Mouse (Mus musculus) T-helper 2 cell (primary cell): ENCODE data around the gene Arhgef18.

ENCODE experiments used
- in situ Hi-C: fragments of 300-600 bp; cut with MboI, MseI; formaldehyde crosslinking; loops from one replicate; pipeline ENCODE4 v1.15.1; 2025; ENCODE audit warnings: high pct_unique_total_duplicates

Arhgef18 gene

GRCm38 (mm10) chr8:3392771-3393710, at the start of gene Arhgef18:
Arhgef18 (plus strand) TSS chr8:3393006.
- in situ Hi-C loops = no loop called here

DNA sequence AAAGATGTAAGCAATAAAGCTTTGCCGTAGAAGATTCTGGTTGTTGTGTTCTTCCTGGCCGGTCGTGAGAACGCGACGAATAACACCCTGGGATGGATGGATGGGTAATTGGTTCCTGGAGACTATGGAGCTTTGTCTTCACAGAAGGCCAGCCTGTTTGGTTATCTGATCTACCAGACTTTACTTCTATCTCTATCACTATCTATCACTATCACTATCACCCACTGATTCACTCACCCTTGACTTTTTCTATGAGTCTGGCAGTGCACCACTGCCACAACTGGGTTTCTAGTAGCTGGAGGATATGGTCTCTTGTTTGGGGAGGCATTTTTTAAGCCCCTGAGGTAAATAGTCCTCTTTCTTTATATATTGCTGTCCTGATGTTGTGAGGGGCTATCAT, 47.5 kb upstream of the Arhgef18 start:
- in situ Hi-C loops = no loop called here

GRCm38 (mm10) chr8:3346691-3347413, 46.0 kb upstream of the Arhgef18 start:
- in situ Hi-C loops = no loop called here

- in situ Hi-C loops = no loop called here
Observed at GRCm38 (mm10) chr8:3348142-3348823, 44.5 kb upstream of the Arhgef18 start.

GRCm38 (mm10) chr8:3350747-3351146, 42.1 kb upstream of the Arhgef18 start:
- in situ Hi-C loops = no loop called here

- in situ Hi-C loops = no loop called here
Observed at GRCm38 (mm10) chr8:3352715-3353114, 40.1 kb upstream of the Arhgef18 start.

- in situ Hi-C loops = no loop called here
Observed at GRCm38 (mm10) chr8:3353189-3353810, 39.5 kb upstream of the Arhgef18 start, which contains the start of gene A430078G23Rik. A430078G23Rik (plus strand) TSS chr8:3353415.

DNA sequence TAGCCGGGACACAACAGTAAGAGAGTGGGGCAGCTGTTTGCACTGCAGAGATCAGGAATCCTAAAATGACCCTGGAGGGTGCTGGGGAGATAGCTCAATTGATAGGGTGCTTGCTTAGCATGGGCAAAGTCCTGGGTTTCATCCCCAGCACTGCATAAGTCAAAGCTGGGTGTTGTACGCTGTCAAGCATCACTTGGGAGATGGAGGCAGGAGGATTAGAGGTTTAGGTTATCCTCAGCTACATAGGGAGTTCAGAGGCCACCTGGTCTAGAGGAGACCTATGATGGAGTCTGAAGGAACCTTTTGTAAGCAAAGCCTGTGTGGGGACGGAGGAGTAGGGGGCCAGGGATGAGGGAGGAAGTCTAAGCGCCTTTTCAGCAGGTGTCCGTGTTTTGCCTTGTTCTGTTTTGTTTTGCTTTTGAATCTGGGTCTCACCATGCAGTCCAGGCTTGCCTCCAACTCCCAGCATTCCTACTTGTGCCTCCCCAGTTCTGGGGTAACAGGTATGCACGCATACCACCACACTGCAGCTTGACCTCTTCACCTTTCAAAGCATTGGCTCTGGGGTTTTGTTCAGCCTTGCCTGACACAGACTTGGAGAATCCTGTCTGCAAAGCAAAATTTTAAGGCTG, 38.9 kb upstream of the Arhgef18 start:
- in situ Hi-C loops = no loop called here

DNA sequence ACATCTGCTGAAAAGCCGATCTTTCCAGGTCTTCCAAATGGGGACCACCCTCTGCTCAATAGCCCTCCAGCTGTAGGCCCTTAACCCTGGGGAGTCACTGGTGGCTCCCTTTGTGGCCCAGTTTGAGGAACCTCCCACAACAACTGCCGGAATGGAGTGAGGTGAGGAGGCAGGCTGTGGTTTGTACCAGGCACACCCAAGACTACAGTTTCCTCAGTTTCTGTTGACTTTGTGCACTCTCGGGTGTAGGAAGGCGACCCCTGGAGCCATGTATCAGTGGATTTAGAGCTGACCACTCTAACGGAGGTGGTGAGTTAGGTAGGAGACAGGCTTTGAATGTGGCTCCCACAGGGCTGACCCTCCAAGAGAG, 38.4 kb upstream of the Arhgef18 start:
- in situ Hi-C loops = no loop called here

GRCm38 (mm10) chr8:3355586-3355985, 37.2 kb upstream of the Arhgef18 start:
- in situ Hi-C loops = loop anchor here (5.0 kb wide), 2 partner anchors 97 to 897 kb away; partner anchors contain the start of gene Snapc2

DNA sequence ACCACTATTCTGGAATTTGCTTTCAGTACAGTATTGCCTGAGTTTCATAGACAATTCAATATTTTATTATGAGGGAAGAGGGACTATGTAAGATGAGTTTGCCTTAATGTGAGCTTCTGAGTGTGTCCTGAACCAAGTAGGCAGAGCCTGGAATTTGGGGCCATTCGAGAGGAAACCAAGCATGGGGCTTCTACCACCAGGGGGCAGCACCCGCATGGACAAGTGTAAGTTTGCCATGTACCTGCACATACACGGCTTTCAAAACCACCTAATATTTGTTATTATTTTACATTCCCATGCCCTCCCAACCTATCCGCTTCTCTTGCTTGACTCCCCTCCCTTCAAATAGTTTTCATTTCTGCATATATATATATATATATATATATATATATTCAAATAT, 34.7 kb upstream of the Arhgef18 start:
- in situ Hi-C loops = loop anchor here (5.0 kb wide), 2 partner anchors 94 to 894 kb away; partner anchors contain the start of gene Snapc2

DNA sequence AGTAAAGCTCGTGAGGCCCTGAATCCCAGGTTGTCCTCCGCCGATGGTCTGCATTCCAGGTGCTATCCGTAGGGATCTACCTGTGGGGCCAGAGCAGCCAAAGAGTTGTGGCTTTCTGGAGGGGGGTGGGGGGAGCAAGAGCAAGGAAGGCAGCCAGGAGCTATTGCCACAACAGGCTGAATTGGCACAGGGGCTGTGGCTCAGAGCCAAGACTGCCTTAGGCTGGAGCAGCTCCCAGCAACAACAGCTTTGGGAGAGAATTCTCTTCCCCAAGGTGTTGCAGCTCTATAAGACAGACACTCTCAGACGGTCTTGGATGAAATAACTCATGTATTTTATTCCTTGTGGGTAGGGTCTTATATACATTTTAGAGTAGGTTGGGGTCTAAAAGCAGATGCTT, 25.7 kb upstream of the Arhgef18 start:
- in situ Hi-C loops = no loop called here

GRCm38 (mm10) chr8:3368091-3368490, 24.7 kb upstream of the Arhgef18 start:
- in situ Hi-C loops = no loop called here

GRCm38 (mm10) chr8:3375748-3376147, 17.1 kb upstream of the Arhgef18 start:
- in situ Hi-C loops = no loop called here

GRCm38 (mm10) chr8:3376641-3377274, 16.0 kb upstream of the Arhgef18 start:
- in situ Hi-C loops = no loop called here

GRCm38 (mm10) chr8:3387286-3387685, 5.5 kb upstream of the Arhgef18 start:
- in situ Hi-C loops = no loop called here

DNA sequence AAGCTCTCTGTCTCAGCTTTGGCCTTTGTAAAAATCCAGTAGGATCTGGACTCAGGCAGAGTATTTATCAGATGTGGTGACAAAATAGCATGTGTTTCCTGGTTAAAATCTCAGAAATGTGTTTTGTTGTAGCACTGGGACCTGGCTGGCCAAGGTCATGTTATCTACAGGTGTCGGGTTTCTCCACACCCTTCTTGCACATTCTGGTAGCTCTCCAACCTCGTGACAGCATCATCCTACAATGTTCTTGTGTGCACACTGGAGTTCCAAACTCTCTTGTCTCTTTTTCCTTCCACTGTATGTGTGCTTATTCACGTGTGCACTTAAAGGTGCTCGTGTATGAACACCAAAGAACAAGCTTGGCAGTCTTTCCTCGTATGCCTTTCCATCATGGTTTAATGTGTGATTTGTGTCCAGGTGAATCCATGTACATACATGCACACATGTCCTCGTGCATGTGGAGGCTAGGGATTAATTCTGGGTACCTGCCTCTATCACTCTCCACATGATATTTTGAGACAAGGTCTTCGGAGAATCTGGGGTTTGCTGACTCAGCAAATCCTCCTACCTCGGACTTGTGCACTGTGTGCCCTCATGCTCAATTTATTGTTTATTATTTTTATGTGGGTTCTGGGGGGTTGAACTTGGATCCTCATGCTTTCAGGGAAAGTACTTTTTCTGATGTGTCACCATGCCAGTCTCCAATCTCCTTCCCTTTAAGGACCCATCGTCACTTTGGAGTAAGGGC, 4.0 kb upstream of the Arhgef18 start:
- in situ Hi-C loops = no loop called here

- in situ Hi-C loops = no loop called here
Observed at GRCm38 (mm10) chr8:3389506-3389905, 3.3 kb upstream of the Arhgef18 start.

- in situ Hi-C loops = no loop called here
Observed at GRCm38 (mm10) chr8:3392293-3392692, 513 bp upstream of the Arhgef18 start.

GRCm38 (mm10) chr8:3394600-3394999, 1.8 kb downstream of the Arhgef18 start:
- in situ Hi-C loops = no loop called here
